Mouse (Mus musculus) bone marrow, adult 2 months (tissue): ENCODE measurements around the gene Zfp846.

Experiments used
- CTCF ChIP-seq: fragments of 200-500 bp; IDR thresholded peaks from 2 replicates; pipeline ENCODE4 v1.5.1; 2011; ENCODE audit warnings: low read length, control low read depth; ENCODE audit not compliant: control insufficient read depth, insufficient read depth
- POLR2A ChIP-seq: fragments of 200-500 bp; IDR thresholded peaks from 2 replicates; pipeline ENCODE4 v1.6.1; 2011; ENCODE audit warnings: low read depth, mild to moderate bottlenecking, control low read depth, low read length, borderline replicate concordance; ENCODE audit not compliant: control insufficient read depth

DNA sequence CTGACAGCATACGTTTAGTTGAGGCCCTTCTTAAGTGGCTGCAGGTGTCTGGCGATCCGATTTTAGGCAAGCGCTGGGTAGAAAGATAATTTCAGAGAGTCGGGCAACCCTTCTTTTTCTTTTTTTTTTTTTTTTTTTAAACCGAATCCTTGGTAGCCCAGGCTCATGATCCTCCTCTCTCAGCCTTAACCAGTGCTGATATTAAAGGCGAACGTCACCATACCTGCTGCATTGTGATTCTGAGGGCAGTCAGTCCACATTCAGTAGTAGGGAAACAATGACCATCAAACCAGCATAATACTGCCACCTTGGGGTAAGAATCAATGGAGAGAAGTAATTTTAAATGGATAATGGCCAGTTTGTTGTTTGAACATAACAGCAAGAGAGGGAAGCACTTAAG lies 35.9 kb upstream of the Zfp846 start:
- no peak for TF ChIP-seq POLR2A
- TF ChIP-seq CTCF: 0 out of 2 replicates have a peak, but pooled peaks have one; percentile 2
